Mouse (Mus musculus) mouse embryonic stem cell (cell line): Measurements from ENCODE around the gene Ankrd35.
"Not testable (repeated sequence)": the region's sequence is repeated elsewhere in the genome, so short reads cannot be mapped to it uniquely, and the experiment has no call there.

ENCODE experiments used
- in situ Hi-C, 2 experiments: fragments of 300-500 bp; cut with MboI; formaldehyde crosslinking; loops; 1 replicate in 1 of 2; 3 replicates in 1 of 2; pipeline ENCODE4 v1.14.3; 2019 to 2020; ENCODE audit warnings: low sequenced_read_pairs in 2 of 2, low pct_unique_long_range_greater_than_20kb in 1 of 2, mixed read lengths in 1 of 2; ENCODE audit not compliant: unreplicated experiment in 1 of 2

The Ankrd35 gene

GRCm38 (mm10) chr3:96666916-96667315 lies 3.0 kb upstream of the Ankrd35 start:
- in situ Hi-C loops: no loop called here

- in situ Hi-C loops: no loop called here
Observed at GRCm38 (mm10) chr3:96667316-96667715, 2.6 kb upstream of the Ankrd35 start.

- in situ Hi-C loops: no loop called here
Observed at GRCm38 (mm10) chr3:96668424-96669067, 1.4 kb upstream of the Ankrd35 start.

- in situ Hi-C loops: no loop called here
Observed at GRCm38 (mm10) chr3:96671519-96671918, 1.6 kb downstream of the Ankrd35 start.

- in situ Hi-C loops: no loop called here
Observed at GRCm38 (mm10) chr3:96673514-96673913, 3.6 kb downstream of the Ankrd35 start.

- in situ Hi-C loops: no loop called here
Observed at GRCm38 (mm10) chr3:96674442-96674841, 4.5 kb downstream of the Ankrd35 start.

GRCm38 (mm10) chr3:96675171-96675570 lies 5.2 kb downstream of the Ankrd35 start:
- in situ Hi-C loops: no loop called here

GRCm38 (mm10) chr3:96675690-96676089 lies 5.8 kb downstream of the Ankrd35 start:
- in situ Hi-C loops: no loop called here

GRCm38 (mm10) chr3:96678456-96678855 lies 8.5 kb downstream of the Ankrd35 start:
- in situ Hi-C loops: no loop called here

- in situ Hi-C loops: no loop called here
Observed at GRCm38 (mm10) chr3:96679159-96679674, 9.3 kb downstream of the Ankrd35 start.

GRCm38 (mm10) chr3:96680269-96680956 lies 10.5 kb downstream of the Ankrd35 start:
- in situ Hi-C loops: no loop called here

GRCm38 (mm10) chr3:96683496-96683895 lies 13.6 kb downstream of the Ankrd35 start:
- in situ Hi-C loops: no loop called here

- in situ Hi-C loops: no loop called here
Observed at GRCm38 (mm10) chr3:96684151-96684821, 14.4 kb downstream of the Ankrd35 start.

- in situ Hi-C loops: no loop called here
Observed at GRCm38 (mm10) chr3:96684822-96685156, 14.9 kb downstream of the Ankrd35 start.

GRCm38 (mm10) chr3:96686057-96686456 lies 16.1 kb downstream of the Ankrd35 start:
- in situ Hi-C loops: not testable (repeated sequence)

GRCm38 (mm10) chr3:96688854-96689253 lies 18.9 kb downstream of the Ankrd35 start:
- in situ Hi-C loops: no loop called here

GRCm38 (mm10) chr3:96690298-96690697 lies 20.4 kb downstream of the Ankrd35 start:
- in situ Hi-C loops: no loop called here

GRCm38 (mm10) chr3:96692506-96692905 lies 22.6 kb downstream of the Ankrd35 start:
- in situ Hi-C loops: no loop called here

GRCm38 (mm10) chr3:96693579-96693978 lies 23.6 kb downstream of the Ankrd35 start:
- in situ Hi-C loops: no loop called here
